Mouse (Mus musculus) kidney, postnatal 0 days (tissue): Measurements from ENCODE around the gene Clrn1. TPM values are rescaled to one million over a fixed set of nuclear protein-coding genes. Genes with fewer than 3 reads are reported as not detected.

Experiments
- ATAC-seq: fragments of 200-750 bp; cut with Nextera tagmentation; replicated peaks from 2 replicates; pipeline ENCODE4 v1.8.0; 2017; ENCODE audit warnings: low read depth, moderate number of reproducible peaks, moderate TSS enrichment, moderate library complexity; ENCODE audit not compliant: low FRiP score
- DNase-seq: peaks from one replicate; pipeline ENCODE4 v3.0.0-alpha.2; 2016; ENCODE audit warnings: low spot score
- H3K27ac ChIP-seq: fragments of 300-500 bp; sonication (generic); 2 replicates; pipeline ENCODE4 v1.5.1; 2014; ENCODE audit warnings: mild to moderate bottlenecking
- H3K27me3 ChIP-seq: fragments of 300-500 bp; sonication (generic); 2 replicates; pipeline ENCODE4 v1.6.1; 2014; ENCODE audit warnings: low read length, mixed read lengths; ENCODE audit not compliant: insufficient read depth
- H3K36me3 ChIP-seq: fragments of 300-500 bp; sonication (generic); 2 replicates; pipeline ENCODE4 v1.6.1; 2014; ENCODE audit warnings: low read length, mixed read lengths; ENCODE audit not compliant: insufficient read depth
- H3K4me1 ChIP-seq: fragments of 300-500 bp; sonication (generic); replicated peaks from 2 replicates; pipeline ENCODE4 v1.6.1; 2014; ENCODE audit warnings: antibody characterized with exemption, low read length, mixed read lengths; ENCODE audit not compliant: insufficient read depth
- H3K4me2 ChIP-seq: fragments of 300-500 bp; sonication (generic); 2 replicates; pipeline ENCODE4 v1.6.1; 2014; ENCODE audit warnings: mild to moderate bottlenecking, low read length, moderate library complexity, mixed read lengths
- H3K4me3 ChIP-seq: fragments of 300-500 bp; sonication (generic); replicated peaks from 2 replicates; pipeline ENCODE4 v1.5.1; 2014; ENCODE audit warnings: low read depth, low read length
- H3K9ac ChIP-seq: fragments of 300-500 bp; sonication (generic); 2 replicates; pipeline ENCODE4 v1.6.1; 2014; ENCODE audit warnings: low read depth, low read length
- H3K9me3 ChIP-seq: fragments of 300-500 bp; sonication (generic); replicated peaks from 2 replicates; pipeline ENCODE4 v1.6.1; 2016; ENCODE audit warnings: low read length, inconsistent platforms, mixed read lengths
- CTCF ChIP-seq: IDR thresholded peaks from 2 replicates; pipeline ENCODE4 v1.5.1; 2016; ENCODE audit warnings: antibody characterized with exemption, low read depth, mild to moderate bottlenecking, moderate library complexity
- WGBS: fragments of 180-500 bp; shearing (Covaris S2); extraction: QIAGEN DNeasy Blood & Tissue Kit; methylation state at CpG from one replicate; pipeline ENCODE4 v1.1.7; 2014; 5-methylcytosine and 5-hydroxymethylcytosine counted together
- polyA plus RNA-seq: library from polyadenylated mRNA; unstranded; fragments of >200 nt; fragmentation: Nextera tagmentation; extraction: Ambion mirVana; gene quantifications from 2 replicates; pipeline ENCODE4 v1.2.1, GENCODE M21; 2015

Clrn1 gene
- polyA plus RNA-seq, 1 experiment from 2014 or later: 1.1 TPM

DNA sequence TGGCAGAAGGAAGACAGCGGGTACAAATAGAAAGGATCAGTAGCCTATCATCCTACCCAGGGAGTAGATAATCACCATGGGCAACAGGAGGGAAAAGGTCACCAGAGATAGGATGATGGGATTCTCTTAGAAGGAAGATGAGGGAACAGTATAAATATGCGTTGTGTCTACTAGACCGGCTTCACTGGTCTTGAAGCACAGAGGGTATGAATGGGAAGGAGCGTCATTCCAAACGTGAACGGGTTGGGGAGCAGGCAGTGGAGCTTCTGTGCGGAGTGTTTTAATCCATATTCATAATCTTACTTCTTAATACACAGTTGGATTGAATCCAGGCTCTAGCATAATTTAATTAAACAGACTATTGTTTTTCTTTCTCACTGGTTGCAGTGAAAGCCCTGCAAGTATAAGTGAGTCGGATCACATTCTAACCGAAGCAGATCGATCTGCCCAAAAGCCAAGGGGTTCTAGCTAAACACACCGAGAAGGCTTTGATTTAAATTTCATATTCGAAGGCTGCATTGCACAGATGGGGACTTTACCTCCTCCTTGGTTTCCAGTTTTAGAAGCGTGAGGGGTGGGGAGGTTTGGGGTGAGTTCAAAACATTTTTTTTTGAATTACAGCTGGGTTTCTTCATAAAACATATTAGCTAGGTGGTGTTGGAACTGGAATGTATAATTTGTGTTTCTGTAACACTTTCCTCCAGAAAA, 17.1 kb upstream of the Clrn1 start:
- Histone ChIP-seq H3K36me3 (no peaks in the 10 kb centered on the region), H3K4me1 (no peaks in the 10 kb centered on the region), H3K4me3 (no peak overlapping the region), H3K4me2 (no peak overlapping the region), H3K9ac (no peak overlapping the region), H3K27me3 (no peaks in the 10 kb centered on the region), H3K9me3 (no peaks in the 10 kb centered on the region), H3K27ac (no peak overlapping the region)
- no peak for ATAC-seq
- WGBS: 83% methylated on average over 13 of the region's 13 CpGs
- no peak for DNase-seq
- TF ChIP-seq CTCF: no peak

DNA sequence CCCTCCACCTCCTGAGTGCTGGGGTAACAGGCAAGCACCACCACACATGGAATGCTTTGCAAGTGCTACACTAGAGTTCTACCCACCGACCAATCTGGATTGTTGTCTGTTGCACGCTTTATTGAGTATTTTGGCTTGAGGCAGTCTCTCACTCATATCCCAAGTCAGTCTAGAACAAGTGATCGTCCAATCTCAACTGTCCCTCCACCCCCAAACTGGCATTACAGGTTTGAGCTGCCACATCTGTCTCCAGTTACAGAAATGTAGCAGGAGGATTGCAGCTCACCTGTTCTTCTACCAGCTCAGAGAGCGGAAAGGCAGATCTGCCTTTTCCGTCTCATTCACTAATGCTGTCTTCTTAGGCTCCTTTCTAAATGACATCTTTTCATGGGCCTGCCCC, 10.0 kb upstream of the Clrn1 start:
- Histone ChIP-seq H3K4me2 (no peak overlapping the region), H3K4me1 (no peaks in the 10 kb centered on the region), H3K9ac (no peak overlapping the region), H3K36me3 (no peaks in the 10 kb centered on the region), H3K27me3 (no peaks in the 10 kb centered on the region), H3K27ac (no peak overlapping the region), H3K9me3 (no peaks in the 10 kb centered on the region), H3K4me3 (no peak overlapping the region)
- DNase-seq (no peak), ATAC-seq (no peak)
- no peak for TF ChIP-seq CTCF
- 83% methylated on average over 5 of the region's 5 CpGs for WGBS

DNA sequence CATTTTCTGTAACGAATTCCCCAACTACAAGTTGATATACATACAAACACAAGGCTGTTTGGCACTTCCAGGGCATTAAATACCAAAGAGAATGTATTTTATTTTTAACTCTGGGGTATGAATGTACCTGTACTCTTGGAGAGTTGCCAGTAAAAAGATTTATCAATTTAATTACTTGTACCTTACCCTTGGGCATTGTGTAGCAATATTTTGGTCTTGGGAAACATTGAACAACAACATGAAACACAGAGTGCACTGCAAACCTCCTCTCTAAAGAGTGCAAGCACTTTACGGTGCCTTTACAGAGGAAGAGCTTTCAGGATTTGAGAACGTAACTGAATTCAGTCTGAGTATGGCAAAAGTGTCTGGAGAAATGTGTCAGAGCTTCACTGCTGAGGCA, 9.4 kb upstream of the Clrn1 start:
- Histone ChIP-seq H3K9ac (no peak overlapping the region), H3K4me2 (no peak overlapping the region), H3K9me3 (no peaks in the 10 kb centered on the region), H3K4me1 (no peaks in the 10 kb centered on the region), H3K36me3 (no peaks in the 10 kb centered on the region), H3K27ac (no peak overlapping the region), H3K4me3 (no peak overlapping the region), H3K27me3 (no peaks in the 10 kb centered on the region)
- ATAC-seq: no peak
- DNase-seq: no peak
- no peak for TF ChIP-seq CTCF
- WGBS: 78% methylated on average over 3 of the region's 3 CpGs

DNA sequence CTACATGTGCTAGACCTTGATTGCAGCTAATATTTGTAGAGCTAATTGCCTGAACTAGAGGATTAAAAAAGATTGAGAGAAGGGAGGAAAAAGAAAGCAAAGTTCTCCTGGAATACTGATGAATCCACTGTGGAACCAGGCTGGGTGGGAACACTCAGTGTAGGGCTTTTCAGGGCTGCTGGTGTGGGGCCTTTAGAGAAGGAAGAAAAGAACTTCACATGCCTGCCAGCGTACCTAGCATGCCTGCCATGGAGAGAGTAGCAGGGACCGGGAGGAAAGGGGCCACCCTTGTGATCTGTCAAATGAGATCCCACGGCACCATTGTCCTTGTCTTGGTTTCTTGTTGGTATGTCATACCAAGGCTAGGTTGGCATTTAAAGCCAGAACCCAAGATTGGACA, 4.5 kb upstream of the Clrn1 start:
- H3K36me3 ChIP-seq: no peaks in the 10 kb centered on the region
- no peak overlapping the region for H3K4me3 ChIP-seq
- no peaks in the 10 kb centered on the region for H3K9me3 ChIP-seq
- H3K4me1 ChIP-seq: no peaks in the 10 kb centered on the region
- H3K27me3 ChIP-seq: no peaks in the 10 kb centered on the region
- no peak for TF ChIP-seq CTCF
- no peak for ATAC-seq
- DNase-seq: no peak
- H3K27ac ChIP-seq: no peak overlapping the region
- H3K4me2 ChIP-seq: no peak overlapping the region
- 64% methylated on average over 3 of the region's 3 CpGs for WGBS
- no peak overlapping the region for H3K9ac ChIP-seq

DNA sequence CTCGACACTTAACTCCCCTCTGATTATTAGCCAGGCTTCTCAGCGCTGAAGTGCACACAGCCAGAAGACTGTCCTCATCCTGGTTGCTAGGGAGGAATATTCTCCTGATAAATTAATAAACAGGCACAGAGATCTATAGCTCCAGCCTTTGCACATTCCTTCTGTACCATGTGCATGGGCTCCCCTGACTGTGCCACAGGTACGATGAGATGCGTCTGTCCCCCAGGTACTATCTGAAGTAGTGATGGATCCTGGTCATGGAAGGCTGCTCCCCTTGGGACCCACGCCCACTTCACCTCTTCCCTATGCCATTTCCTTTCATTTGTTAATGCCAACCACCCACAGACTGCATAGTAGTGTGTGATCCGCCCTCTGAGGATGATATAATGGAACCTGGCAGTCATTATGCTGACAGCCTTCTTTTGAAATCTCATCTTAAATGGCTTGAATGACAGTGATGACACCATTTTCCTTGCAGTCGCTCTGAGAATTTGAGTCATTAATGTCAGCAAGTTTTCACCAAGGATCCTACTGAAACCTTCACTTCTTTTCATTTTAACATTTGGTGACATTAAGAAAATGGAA, 3.1 kb upstream of the Clrn1 start:
- DNase-seq: no peak
- no peaks in the 10 kb centered on the region for H3K27me3 ChIP-seq

DNA sequence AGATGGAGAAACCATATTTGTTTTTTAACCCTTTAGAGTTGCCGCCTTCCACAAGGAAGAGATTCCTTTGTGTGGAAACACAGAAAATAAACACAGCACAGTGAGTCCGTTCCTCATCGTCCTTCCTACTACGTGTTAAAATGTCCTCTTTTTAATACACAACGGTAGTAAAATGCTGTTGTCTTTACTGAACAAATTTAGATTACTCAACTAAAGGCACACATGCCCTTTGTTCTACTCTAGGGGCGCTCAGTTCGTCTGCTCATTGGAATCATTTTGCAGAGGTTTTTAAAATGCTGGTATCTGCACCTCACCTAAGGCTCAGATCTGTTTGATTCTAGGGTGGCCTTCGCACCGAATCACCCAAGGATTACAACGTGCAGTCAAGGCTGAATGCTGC, 2.6 kb upstream of the Clrn1 start:
- no peak overlapping the region for H3K4me2 ChIP-seq
- WGBS: 75% methylated on average over 10 of the region's 10 CpGs
- no peak overlapping the region for H3K27ac ChIP-seq
- DNase-seq (no peak), ATAC-seq (no peak)
- no peaks in the 10 kb centered on the region for H3K27me3 ChIP-seq
- no peak overlapping the region for H3K9ac ChIP-seq
- H3K36me3 ChIP-seq: no peaks in the 10 kb centered on the region
- H3K4me1 ChIP-seq: no peaks in the 10 kb centered on the region
- no peak for TF ChIP-seq CTCF
- H3K4me3 ChIP-seq: no peak overlapping the region
- H3K9me3 ChIP-seq: no peaks in the 10 kb centered on the region

More for the DNA sequence above, 3.1 kb upstream of the Clrn1 start:
- Histone ChIP-seq H3K27ac (no peak overlapping the region), H3K4me2 (no peak overlapping the region), H3K9me3 (no peaks in the 10 kb centered on the region), H3K9ac (no peak overlapping the region), H3K36me3 (no peaks in the 10 kb centered on the region), H3K4me1 (no peaks in the 10 kb centered on the region), H3K4me3 (no peak overlapping the region)
- WGBS: 66% methylated on average over 7 of the region's 7 CpGs
- no peak for TF ChIP-seq CTCF
- ATAC-seq: no peak
